Mouse (Mus musculus): ENCODE data around the gene Mef2b. TPM values are rescaled to one million over a fixed set of nuclear protein-coding genes. Genes with fewer than 3 reads are reported as not detected.

Gene Mef2b
- polyA plus RNA-seq, 1 experiment from 2014 or later, result 0.29 TPM

- no peaks in the 10 kb centered on the region for H3K9me3 ChIP-seq (ENCODE audit: low read length)
- no peaks in the 10 kb centered on the region for H3K27me3 ChIP-seq (replicated peaks; ENCODE audit: insufficient read depth, low read length)
- TF ChIP-seq EP300 (IDR thresholded peaks at IDR 0.05) (no peak), CTCF (IDR thresholded peaks at IDR 0.05) (no peak)
- peak overlapping the region; percentile 89 for H3K27ac ChIP-seq (ENCODE audit: low read length)
- H3K4me2 ChIP-seq (replicated peaks; ENCODE audit: low read depth, low read length), result peak overlapping the region; percentile 64
- peak; percentile 68 for DNase-seq (ENCODE audit: low spot score)
- H3K4me1 ChIP-seq (ENCODE audit: insufficient read depth, low read depth, low read length), result peaks cover 14% of the 10 kb centered on the region; the same call in 1 of the 2 replicates
- 7% methylated on average over 9 of the region's 9 CpGs for WGBS
- H3K9ac ChIP-seq (replicated peaks; ENCODE audit: low read depth), result peak overlapping the region; percentile 64
- peak overlapping the region; percentile 67 for H3K4me3 ChIP-seq (ENCODE audit: low read depth, low read length)
- ATAC-seq, result no peak
- peaks cover 6% of the 10 kb centered on the region; the same call in 1 of the 2 replicates for H3K36me3 ChIP-seq (ENCODE audit: insufficient read depth, low read length)
Observed at GRCm38 (mm10) chr8:70139981-70140380, 470 bp downstream of the Mef2b start.

GRCm38 (mm10) chr8:70147678-70148607 lies 8.4 kb downstream of the Mef2b start:
- no peak for ATAC-seq
- H3K27me3 ChIP-seq (replicated peaks; ENCODE audit: insufficient read depth, low read length), result no peaks in the 10 kb centered on the region
- H3K9ac ChIP-seq (replicated peaks; ENCODE audit: low read depth), result no peak overlapping the region
- no peaks in the 10 kb centered on the region for H3K9me3 ChIP-seq (ENCODE audit: low read length)
- no peak overlapping the region for H3K4me3 ChIP-seq (ENCODE audit: low read depth, low read length)
- no peak overlapping the region for H3K27ac ChIP-seq (ENCODE audit: low read length)
- peaks cover 18% of the 10 kb centered on the region for H3K36me3 ChIP-seq (ENCODE audit: insufficient read depth, low read length)
- H3K4me1 ChIP-seq (ENCODE audit: insufficient read depth, low read depth, low read length), result no peaks in the 10 kb centered on the region
- H3K4me2 ChIP-seq (replicated peaks; ENCODE audit: low read depth, low read length), result no peak overlapping the region
- 77% methylated on average over 7 of the region's 7 CpGs for WGBS
- DNase-seq (ENCODE audit: low spot score), result no peak
- TF ChIP-seq EP300 (IDR thresholded peaks at IDR 0.05) (no peak), CTCF (IDR thresholded peaks at IDR 0.05) (no peak)

DNA sequence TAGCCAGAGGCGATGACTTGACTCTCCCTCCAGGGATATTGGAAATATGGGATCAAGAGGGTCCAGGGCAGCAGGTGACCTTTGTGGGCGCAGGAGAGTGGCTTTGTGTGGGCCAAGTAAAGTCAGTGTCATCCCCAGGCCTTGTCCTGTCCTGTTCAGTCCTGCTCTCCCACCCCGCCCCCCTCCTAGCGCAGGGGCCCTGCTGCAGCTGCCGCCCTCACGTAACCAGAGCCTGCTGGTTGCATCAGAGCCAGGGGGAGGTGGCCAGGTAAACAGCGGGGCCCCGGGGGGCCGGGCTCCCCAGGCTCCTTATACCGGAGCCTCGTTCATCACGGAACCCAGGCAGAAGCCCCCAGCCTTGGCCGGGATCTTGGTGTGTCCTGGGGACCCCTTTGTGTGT lies 10.6 kb downstream of the Mef2b start:
- 15% methylated on average over 13 of the region's 13 CpGs for WGBS

GRCm38 (mm10) chr8:70152537-70153257 lies 13.2 kb downstream of the Mef2b start:
- Histone ChIP-seq H3K4me2 (replicated peaks; ENCODE audit: low read depth, low read length) (no peak overlapping the region), H3K4me3 (ENCODE audit: low read depth, low read length) (no peak overlapping the region), H3K27me3 (replicated peaks; ENCODE audit: insufficient read depth, low read length) (no peaks in the 10 kb centered on the region), H3K9me3 (ENCODE audit: low read length) (no peaks in the 10 kb centered on the region), H3K36me3 (ENCODE audit: insufficient read depth, low read length) (no peaks in the 10 kb centered on the region), H3K4me1 (ENCODE audit: insufficient read depth, low read depth, low read length) (no peaks in the 10 kb centered on the region), H3K9ac (replicated peaks; ENCODE audit: low read depth) (no peak overlapping the region), H3K27ac (ENCODE audit: low read length) (no peak overlapping the region)
- 15% methylated on average over 20 of the region's 22 CpGs for WGBS
- TF ChIP-seq EP300 (IDR thresholded peaks at IDR 0.05), result no peak
- TF ChIP-seq CTCF (IDR thresholded peaks at IDR 0.05), result no peak
- peak; percentile 98 for ATAC-seq
- DNase-seq (ENCODE audit: low spot score), result peak; percentile 91

More for the DNA sequence above, 10.6 kb downstream of the Mef2b start:
- H3K9ac ChIP-seq (replicated peaks; ENCODE audit: low read depth), result no peak overlapping the region
- H3K4me3 ChIP-seq (ENCODE audit: low read depth, low read length), result no peak overlapping the region
- H3K27ac ChIP-seq (ENCODE audit: low read length), result no peak overlapping the region
- peaks cover 11% of the 10 kb centered on the region for H3K36me3 ChIP-seq (ENCODE audit: insufficient read depth, low read length)
- H3K9me3 ChIP-seq (ENCODE audit: low read length), result no peaks in the 10 kb centered on the region
- ATAC-seq (no peak), DNase-seq (ENCODE audit: low spot score) (no peak)
- H3K4me1 ChIP-seq (ENCODE audit: insufficient read depth, low read depth, low read length), result no peaks in the 10 kb centered on the region
- TF ChIP-seq EP300 (IDR thresholded peaks at IDR 0.05), result no peak
- TF ChIP-seq CTCF (IDR thresholded peaks at IDR 0.05), result no peak
- no peak overlapping the region for H3K4me2 ChIP-seq (replicated peaks; ENCODE audit: low read depth, low read length)
- no peaks in the 10 kb centered on the region for H3K27me3 ChIP-seq (replicated peaks; ENCODE audit: insufficient read depth, low read length)

DNA sequence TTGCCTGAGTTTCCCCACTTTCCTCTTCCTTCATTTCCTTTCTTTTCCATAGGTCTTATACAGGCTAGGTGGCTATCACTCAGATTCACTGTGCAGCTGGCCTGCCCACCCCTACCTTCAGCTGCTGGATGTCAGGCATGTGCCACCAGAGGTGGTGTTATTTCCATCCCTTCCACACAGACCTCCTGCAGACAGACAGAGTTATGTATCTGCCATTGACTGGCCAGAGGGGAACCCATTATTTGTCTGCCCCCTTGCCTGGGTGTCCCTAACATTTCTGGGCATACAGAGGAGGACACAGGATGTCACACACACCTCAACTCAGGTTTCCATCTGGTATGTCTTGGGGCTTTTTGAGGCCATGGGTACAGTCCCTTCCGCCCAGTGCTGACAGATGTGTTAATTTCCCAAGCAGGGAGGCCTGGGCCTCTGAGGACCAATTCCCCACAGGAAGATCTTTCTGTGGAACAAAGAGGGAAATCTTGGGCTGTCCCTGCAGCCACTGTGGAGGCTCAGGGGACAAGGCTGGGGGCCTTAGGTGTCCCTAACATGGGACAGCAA lies 17.8 kb downstream of the Mef2b start:
- no peak for TF ChIP-seq EP300 (IDR thresholded peaks at IDR 0.05)
- Histone ChIP-seq H3K4me2 (replicated peaks; ENCODE audit: low read depth, low read length) (no peak overlapping the region), H3K4me3 (ENCODE audit: low read depth, low read length) (no peak overlapping the region), H3K9me3 (ENCODE audit: low read length) (no peaks in the 10 kb centered on the region), H3K27ac (ENCODE audit: low read length) (no peak overlapping the region), H3K9ac (replicated peaks; ENCODE audit: low read depth) (no peak overlapping the region), H3K4me1 (ENCODE audit: insufficient read depth, low read depth, low read length) (no peaks in the 10 kb centered on the region; the same call in 1 of the 2 replicates), H3K27me3 (replicated peaks; ENCODE audit: insufficient read depth, low read length) (no peaks in the 10 kb centered on the region), H3K36me3 (ENCODE audit: insufficient read depth, low read length) (no peaks in the 10 kb centered on the region)
- DNase-seq (ENCODE audit: low spot score) (no peak), ATAC-seq (no peak)
- WGBS, result 89% methylated on average over 1 of the region's 1 CpGs

All from lung, postnatal 0 days (tissue).